Mouse (Mus musculus) urinary bladder, postnatal 10 days (tissue): ENCODE measurements around the gene Zbed4.
"Not testable (repeated sequence)": the region's sequence is repeated elsewhere in the genome, so short reads cannot be mapped to it uniquely, and the experiment has no call there.

ENCODE experiments used
- DNase-seq: peaks from one replicate; pipeline ENCODE4 v3.0.0; 2022; ENCODE audit warnings: low spot score

The Zbed4 gene

GRCm38 (mm10) chr15:88813262-88813661 lies 61.8 kb downstream of the Zbed4 start:
- no peak for DNase-seq

DNA sequence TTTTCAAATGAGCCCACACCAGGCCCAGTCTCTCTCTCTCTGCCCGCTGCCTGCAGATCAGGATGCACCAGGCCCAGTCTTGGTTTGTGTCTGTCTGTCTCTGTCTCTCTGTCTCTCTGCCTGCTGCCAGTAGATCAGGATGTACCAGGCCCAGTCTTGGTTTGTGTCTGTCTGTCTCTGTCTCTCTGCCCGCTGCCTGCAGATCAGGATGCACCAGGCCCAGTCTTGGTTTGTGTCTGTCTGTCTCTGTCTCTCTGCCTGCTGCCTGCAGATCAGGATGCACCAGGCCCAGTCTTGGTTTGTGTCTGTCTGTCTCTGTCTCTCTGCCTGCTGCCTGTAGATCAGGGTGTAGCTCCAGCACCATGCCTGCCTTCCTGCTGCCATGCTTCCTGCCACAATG lies 62.4 kb downstream of the Zbed4 start:
- not testable (repeated sequence) for DNase-seq

DNA sequence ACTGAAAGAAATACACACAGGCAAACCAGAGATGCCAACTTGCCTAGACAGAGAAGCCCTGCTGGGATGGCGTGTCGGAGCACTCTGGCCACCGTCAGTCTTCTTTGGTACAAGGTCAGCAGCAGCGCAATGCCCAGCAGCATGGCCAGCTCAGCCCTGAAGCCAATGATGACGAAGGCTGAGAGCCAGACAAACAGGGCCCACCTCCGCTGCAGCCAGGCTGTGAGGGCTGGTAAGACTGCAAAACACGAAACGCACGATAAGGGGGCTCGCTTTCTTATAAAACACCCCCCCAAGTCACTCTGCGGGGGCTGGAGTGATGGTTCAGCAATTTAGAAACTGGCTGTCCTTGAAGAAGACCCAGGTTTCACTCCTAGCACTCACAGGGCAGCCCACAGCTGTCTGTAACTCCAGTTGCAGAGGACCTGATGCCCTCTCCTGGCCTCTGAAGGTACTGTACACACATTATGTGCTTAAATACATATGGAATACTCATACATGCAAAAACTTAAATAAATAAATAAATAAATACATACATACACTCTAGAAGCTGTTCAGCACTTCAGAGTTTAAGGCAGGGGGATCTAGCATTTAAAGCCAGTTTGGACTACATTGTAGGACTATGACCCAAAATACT lies 63.1 kb downstream of the Zbed4 start:
- no peak for DNase-seq

DNA sequence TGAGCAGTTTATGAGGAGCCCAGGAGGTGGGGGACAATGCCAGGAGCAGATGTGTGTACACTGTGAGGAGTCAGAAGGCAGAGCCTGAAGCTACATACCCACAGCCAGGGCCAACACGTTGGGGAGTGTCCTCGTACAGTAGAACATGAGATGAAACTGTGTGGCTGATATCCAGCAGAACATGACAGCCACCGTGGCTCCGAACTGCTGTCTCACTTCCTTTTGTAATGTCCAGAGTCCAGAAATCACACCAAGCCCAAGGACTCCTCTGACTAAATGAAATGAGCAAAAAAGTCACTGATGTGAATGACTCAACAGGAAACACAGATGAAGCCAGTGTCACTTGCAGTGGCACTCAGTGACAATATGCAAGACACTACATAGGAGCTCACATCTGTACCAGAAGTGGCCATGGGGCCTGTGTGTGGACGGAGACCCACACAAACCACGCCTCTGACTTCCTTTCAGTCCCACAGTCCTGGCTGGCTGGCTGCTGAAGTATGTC lies 63.8 kb downstream of the Zbed4 start:
- no peak for DNase-seq

DNA sequence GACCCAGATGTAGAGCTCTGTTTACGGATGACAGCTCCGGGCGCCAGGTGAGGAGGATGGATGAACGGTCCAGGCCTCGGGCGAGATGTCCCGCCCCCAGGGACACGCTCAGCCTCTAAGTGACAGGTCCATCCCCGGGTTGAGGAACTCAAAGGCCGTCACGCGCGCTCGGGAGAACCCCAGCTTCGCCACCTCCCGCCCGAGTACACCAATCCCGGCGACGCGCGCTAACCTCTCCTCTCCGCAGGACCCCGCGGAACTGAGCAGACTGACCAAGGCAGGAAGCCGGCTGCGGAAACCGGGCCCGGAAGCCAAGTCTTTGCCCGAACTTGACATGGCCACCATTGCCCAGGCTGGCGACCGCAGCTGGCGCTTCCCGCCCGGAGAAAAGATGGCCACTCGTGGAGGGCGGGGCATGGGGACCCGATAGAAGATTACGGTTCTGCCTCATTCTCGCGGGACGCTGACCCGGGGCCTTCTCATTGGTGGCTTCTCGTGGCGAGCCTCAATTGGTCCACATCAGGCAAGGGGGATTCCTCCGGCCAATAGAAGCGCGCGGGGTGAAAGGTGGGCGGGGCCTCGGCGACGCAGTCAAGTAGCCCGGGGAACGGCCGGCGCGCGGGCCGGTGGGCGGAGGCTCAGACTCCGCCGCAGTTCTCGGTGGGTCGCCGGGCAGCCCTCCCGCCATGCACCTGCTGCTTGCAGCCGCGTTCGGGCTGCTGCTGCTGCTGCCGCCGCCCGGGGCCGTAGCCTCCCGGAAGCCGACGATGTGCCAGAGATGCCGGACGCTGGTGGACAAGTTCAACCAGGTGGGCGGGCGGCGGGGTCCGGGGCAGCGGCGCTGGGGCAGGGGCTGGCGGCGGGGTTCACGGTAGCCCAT lies 67.8 kb downstream of the Zbed4 start, which contains the start of the genes Alg12 and Creld2:
Gene Alg12 (minus strand): TSS at position 293 of the 880 bp plus-strand sequence.
Gene Creld2 (plus strand): TSS at position 621 of the 880 bp plus-strand sequence.
- DNase-seq: peak; percentile 96

DNA sequence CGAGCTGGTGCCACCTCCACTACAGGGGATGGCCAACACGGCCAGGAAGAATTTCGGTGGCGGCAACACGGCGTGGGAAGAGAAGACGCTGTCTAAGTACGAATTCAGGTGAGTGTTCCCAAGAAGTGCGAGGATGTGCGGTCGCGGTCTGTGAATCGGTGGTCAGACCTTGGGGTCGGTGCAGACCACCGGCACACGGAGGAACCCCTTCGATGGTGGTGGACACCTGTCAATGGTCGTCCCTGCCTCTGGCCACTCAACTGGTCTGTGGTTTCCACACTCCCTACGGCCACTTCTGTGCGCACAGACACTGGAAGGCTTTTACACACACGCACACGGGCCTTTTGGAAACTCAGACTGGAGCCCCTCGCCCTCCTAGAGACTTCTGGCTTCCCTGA lies 68.4 kb downstream of the Zbed4 start:
- DNase-seq: no peak

GRCm38 (mm10) chr15:88821403-88821802 lies 69.9 kb downstream of the Zbed4 start:
- no peak for DNase-seq

DNA sequence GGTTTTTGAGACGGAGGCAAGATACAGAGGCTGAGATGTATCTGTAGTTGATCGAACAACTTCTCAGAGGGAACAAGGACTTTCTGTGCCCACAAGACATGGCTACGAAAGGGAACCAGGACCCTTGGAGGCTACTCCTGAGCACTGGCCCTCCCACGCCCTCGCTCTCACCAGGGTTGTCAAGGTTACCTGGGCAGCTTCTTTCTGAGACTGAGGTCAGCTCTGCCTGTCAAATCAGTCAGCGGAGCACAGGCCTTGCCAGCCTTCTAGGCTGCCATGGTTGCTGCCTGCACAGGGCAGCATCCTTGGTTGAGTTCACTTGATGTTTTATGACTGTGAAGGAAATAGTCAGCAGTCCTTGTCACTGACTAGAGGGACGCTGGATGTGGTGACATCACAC lies 71.1 kb downstream of the Zbed4 start:
- DNase-seq: no peak

DNA sequence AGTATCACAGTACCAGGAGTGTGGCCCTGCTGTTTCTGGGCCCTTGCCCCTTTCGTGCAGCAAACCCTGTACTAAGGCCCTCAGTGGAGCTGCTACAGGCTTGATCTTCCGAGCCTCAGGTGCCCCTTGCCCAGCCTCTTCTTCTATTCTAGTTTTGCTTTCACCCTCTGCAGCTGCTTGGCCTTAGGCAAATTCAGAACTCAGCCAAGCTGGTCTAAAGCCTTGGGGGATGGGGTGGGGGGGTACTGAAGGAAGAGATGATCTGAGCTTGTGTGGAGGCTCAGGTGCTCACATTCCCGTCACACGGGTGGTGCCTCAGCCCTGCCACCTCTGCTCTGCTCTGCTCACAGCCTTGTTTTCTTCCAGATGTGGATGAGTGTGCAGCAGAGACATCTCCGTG lies 71.9 kb downstream of the Zbed4 start:
- DNase-seq: no peak

DNA sequence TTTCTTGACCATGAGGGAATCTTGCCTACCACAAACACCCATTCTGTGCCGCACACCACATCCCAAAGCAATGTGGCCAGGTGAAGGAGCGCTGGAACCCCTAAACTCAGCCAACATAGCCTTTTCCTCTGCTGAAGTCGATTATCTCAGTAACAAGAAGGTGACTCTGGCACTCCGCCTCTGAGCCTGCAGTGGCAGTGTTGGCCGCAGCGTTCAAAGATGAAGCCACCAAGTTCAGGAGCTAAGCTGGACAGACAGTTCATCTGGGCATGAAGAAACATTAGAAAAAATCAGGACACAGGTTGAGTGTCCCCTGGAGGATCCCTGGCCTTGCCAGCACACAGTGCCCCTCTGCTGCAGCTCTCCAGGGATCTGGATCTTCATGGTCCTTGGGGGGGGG lies 76.0 kb downstream of the Zbed4 start:
- no peak for DNase-seq

- DNase-seq: no peak
Observed at GRCm38 (mm10) chr15:88827991-88828799, 76.7 kb downstream of the Zbed4 start.

DNA sequence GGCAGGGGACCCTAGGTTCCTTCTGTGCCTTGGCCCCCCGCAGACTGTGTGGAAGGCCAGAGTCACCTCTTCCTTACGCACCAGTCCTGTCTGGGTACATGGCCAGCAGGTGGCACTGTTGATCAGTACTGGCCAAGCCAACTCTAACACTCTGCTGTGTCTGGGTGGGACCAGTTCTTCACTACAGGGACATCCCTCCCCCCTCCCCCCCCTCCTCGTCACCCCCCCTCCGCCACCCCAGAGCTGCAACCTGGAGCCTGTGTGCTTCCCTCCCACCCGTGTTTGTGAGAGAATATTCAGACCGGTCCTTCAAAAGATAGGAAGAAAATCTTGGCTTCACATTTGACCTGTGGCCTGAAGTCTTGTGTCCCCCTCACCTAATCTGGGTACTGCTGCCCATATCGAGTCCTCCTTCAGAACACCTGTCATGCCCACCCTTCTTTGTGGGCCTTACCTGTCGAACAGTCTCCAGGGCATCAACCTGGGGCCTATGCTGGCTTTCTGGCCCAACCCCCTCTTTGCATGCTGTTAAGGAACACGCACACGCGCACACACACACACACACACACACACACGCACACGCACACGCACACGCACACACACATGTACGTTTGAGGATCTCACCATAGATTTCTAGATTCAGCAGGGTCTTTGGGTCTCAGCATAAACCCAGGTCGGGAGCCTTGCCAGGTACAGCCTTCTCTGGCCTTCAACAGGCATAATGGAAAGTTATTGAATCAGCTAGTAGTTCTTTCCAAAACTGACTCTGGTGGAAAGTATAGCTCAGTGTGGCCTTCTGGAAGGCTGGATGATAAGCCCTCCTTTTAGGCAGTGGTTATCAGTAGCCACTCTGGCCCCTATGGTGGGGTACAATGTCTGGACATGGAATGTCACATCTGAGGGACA lies 77.6 kb downstream of the Zbed4 start:
- peak; percentile 74 for DNase-seq

GRCm38 (mm10) chr15:88829791-88830440 lies 78.5 kb downstream of the Zbed4 start:
- no peak for DNase-seq

GRCm38 (mm10) chr15:88830696-88831095 lies 79.2 kb downstream of the Zbed4 start:
- DNase-seq: no peak

DNA sequence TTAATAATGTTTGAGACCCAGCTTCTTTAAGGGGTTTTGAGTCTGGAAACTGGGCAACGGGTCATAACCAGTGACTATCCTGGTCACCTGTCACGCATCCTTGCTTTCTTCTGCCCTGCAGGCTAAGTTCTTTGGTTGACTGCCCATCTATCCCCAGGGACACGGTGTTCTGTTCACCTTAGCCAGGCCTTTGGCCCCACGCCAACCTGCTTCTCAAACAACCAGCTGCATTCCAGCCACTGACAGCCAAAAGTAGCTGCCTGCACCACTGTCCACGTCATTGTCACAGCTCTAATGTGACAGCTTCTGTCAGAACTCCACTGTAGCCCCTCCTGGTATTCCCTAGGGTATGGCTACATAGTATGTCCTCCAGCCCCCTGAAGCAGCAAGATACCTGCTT lies 80.0 kb downstream of the Zbed4 start:
- DNase-seq: no peak

DNA sequence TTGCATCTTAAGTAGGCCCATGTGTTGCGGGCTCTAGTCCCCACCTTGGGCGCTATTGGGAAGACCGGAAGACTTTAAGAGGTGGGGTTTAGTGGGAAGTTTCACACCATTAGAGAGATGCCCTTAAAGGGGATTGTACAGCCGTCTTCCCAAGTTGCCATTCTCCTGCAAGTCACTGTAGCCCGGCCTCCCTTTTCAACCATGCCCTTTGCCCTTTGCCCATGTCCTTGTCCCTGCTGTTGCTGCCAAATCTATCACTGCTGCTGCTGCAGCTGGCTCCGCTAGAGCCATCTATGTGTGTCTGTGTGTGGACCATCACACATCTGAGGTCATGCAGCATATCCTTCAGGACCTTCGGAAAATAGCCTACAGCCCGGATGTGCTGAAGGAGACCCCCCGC lies 81.1 kb downstream of the Zbed4 start:
- no peak for DNase-seq
